Mouse (Mus musculus) erythroid progenitor cell, adult 5-6 weeks (primary cell): ENCODE measurements around the gene Gtf2a2. TPM values are rescaled to one million over a fixed set of nuclear protein-coding genes. Genes with fewer than 3 reads are reported as not detected.

ENCODE experiments used
- ATAC-seq: replicated peaks from 2 replicates; pipeline ENCODE4 v1.8.0; 2016; ENCODE audit warnings: moderate number of reproducible peaks, mild to moderate bottlenecking, moderate TSS enrichment, inconsistent platforms; ENCODE audit not compliant: poor library complexity, low FRiP score, severe bottlenecking
- total RNA-seq, 2 experiments: library from RNA; stranded (forward) in 1 of 2; stranded (reverse) in 1 of 2; fragments of 150-400 nt in 1 of 2; fragments of 186-747, 209-891 nt in 1 of 2; gene quantifications; 2 replicates each; pipeline versions ENCODE4 v1.2.3 to v1.2.4; 2015 to 2017; ENCODE audit warnings: low replicate concordance in 2 of 2

The Gtf2a2 gene
- total RNA-seq, 2 experiments from 2014 or later, result 140 to 194 TPM

GRCm38 (mm10) chr9:70048280-70048679, 35.9 kb downstream of the Gtf2a2 start:
- no peak for ATAC-seq

- no peak for ATAC-seq
These were observed 36.5 kb downstream of the Gtf2a2 start for GRCm38 (mm10) chr9:70048751-70049415.

GRCm38 (mm10) chr9:70049416-70049783, 37.0 kb downstream of the Gtf2a2 start:
- ATAC-seq, result no peak

GRCm38 (mm10) chr9:70049839-70050238, 37.5 kb downstream of the Gtf2a2 start:
- no peak for ATAC-seq

GRCm38 (mm10) chr9:70052730-70053129, 40.4 kb downstream of the Gtf2a2 start:
- ATAC-seq, result no peak

- ATAC-seq, result no peak
These were observed 41.1 kb downstream of the Gtf2a2 start for GRCm38 (mm10) chr9:70053411-70053810.

- no peak for ATAC-seq
These were observed 49.7 kb downstream of the Gtf2a2 start for GRCm38 (mm10) chr9:70062012-70062411.

GRCm38 (mm10) chr9:70067497-70067896, 55.1 kb downstream of the Gtf2a2 start:
- no peak for ATAC-seq

- no peak for ATAC-seq
These were observed 57.6 kb downstream of the Gtf2a2 start for GRCm38 (mm10) chr9:70069961-70070435.

GRCm38 (mm10) chr9:70072387-70072786, 60.0 kb downstream of the Gtf2a2 start:
- ATAC-seq, result no peak

Other genes with a start within 250 kb of the Gtf2a2 start
- gene Bnip2, start 23.1 kb upstream of the Gtf2a2 start, total RNA-seq (2015; ENCODE audit: low replicate concordance), result 64.2 and 80.1 TPM in 2 replicates
- gene Bnip2, start 23.1 kb upstream of the Gtf2a2 start, total RNA-seq (2017; ENCODE audit: low replicate concordance), result 88.1 and 97.8 TPM in 2 replicates
- not detected in 2 replicates for gene Gcnt3, start 25.5 kb downstream of the Gtf2a2 start, total RNA-seq (2015; ENCODE audit: low replicate concordance)
- gene Gcnt3, start 25.5 kb downstream of the Gtf2a2 start, total RNA-seq (2017; ENCODE audit: low replicate concordance), result not detected in 2 replicates
- not detected in 2 replicates for gene Fam81a, start 130.0 kb downstream of the Gtf2a2 start, total RNA-seq (2015; ENCODE audit: low replicate concordance)
- gene Fam81a, start 130.0 kb downstream of the Gtf2a2 start, total RNA-seq (2017; ENCODE audit: low replicate concordance), result not detected in 2 replicates
- gene Myo1e, start 194.8 kb downstream of the Gtf2a2 start, total RNA-seq (2015; ENCODE audit: low replicate concordance), result 2.1 and 4.0 TPM in 2 replicates
- 1.5 and 2.3 TPM in 2 replicates for gene Myo1e, start 194.8 kb downstream of the Gtf2a2 start, total RNA-seq (2017; ENCODE audit: low replicate concordance)